Mouse (Mus musculus) layer of hippocampus, postnatal 10 days (tissue): ENCODE results near the gene Frmpd4. TPM values are rescaled to one million over a fixed set of nuclear protein-coding genes. Genes with fewer than 3 reads are reported as not detected.

Source experiments
- DNase-seq, 2 experiments: peaks; one replicate each; pipeline ENCODE4 v3.0.0; 2021; ENCODE audit warnings: low spot score in 2 of 2
- total RNA-seq, 2 experiments: library from RNA; stranded (reverse); gene quantifications; 2 replicates each; pipeline ENCODE4 v1.2.3; 2021

The Frmpd4 gene
- total RNA-seq, 2 experiments from 2014 or later, result 28.3 to 29.7 TPM

GRCm38 (mm10) chrX:168141051-168141450 lies 436.0 kb downstream of the Frmpd4 start:
- no peak for DNase-seq

DNA sequence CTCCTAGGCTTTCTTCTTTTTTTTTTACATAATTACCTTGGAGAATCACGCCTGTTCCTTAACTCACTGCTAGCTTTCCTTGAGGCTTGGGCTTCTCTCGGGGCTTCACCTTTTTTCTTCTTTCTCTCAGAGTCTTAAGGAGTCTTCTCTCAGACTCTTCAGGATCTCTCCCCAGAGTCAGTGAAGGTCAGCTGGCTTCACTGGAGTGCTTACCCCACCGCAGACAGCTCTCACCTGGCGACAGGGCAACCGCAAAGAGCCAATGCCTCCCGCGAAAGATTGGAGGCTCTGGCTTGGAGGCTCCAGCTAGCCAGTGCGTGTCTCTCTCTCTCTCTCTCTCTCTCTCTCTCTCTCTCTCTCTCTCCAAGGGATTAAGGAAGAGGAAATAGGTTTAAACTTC lies 453.0 kb downstream of the Frmpd4 start:
- no peak for DNase-seq

- no peak for DNase-seq
These were observed 453.5 kb downstream of the Frmpd4 start for GRCm38 (mm10) chrX:168123589-168123965.

DNA sequence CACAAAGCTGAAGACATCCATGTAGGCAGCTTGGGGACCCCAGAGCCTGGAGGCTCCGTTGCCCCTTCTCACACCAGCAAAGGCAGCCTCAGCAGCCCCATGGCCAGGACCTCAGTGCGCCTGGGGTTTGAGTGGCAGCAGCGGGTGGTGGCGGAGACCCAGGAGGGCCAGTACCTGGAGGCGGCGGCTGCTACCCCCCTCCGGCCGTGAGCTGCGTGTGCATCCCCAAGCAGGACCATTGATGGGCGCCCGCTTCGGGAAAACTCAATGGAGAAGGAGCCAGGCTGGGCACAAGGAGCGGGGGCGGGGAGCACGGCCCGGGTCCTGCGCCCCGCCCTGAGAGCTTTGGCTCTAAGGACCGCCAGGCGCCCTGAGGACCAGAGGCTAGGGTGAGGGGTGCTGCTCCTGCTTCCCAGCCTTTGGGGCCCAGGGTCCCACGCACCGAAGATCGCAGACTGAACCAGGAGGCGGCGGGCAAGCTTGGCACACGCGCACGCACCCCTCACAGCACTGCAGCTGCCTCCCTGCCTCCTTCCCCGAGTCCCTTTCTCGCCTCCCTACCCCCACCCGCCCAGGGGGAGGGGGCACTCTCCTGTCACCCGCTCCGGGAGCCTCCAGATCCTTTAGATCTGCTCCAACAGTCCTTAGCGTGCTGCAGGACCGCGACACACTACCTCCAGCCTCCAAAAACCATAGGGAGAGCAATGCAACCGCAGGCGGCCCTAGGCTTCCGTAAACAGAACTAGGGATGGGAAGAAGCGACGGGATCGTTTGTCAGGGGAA lies 454.0 kb downstream of the Frmpd4 start:
- DNase-seq, result peak; percentile 15 to 41

DNA sequence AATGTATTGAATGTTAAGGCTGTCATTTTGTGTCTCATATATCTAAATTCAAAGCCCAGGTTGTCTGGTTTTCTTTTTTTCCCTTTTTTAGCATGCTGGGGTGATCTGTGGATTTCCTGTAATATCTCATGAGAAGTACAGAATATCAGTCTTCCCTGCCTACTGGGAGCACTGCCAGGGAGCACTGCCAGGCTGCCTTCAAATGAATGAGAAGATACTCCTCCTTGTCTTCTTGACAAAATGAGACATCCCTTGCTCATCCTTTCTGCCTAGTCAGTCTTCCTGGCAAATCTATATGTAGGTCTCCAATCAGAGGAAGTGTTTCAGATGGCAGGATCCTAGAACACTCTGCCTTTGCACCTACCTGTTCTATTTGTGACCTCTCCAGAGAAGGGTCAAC lies 535.4 kb downstream of the Frmpd4 start:
- DNase-seq, result no peak

- DNase-seq, result no peak
These were observed 556.4 kb downstream of the Frmpd4 start for GRCm38 (mm10) chrX:168020574-168021145.

GRCm38 (mm10) chrX:168017792-168018191 lies 559.2 kb downstream of the Frmpd4 start:
- DNase-seq, result no peak

DNA sequence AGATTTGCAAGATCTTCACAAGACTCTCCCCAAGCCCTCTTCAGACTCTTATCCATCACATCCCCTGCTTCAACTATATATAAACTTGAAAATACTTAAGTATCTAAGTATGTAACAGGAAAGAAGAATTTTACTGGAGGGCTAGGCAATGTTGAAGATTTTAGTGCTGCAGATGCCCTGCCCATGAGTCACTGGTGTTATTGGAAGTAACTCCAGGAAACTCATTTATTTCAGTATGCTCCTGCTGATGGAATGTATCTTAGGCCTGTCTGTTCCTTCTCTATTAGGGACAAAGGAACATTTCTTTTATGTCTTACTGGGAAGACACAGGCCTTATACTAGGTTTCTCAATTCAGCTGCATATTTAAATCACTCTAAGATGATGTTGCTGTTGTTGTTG lies 592.2 kb downstream of the Frmpd4 start:
- DNase-seq, result no peak

DNA sequence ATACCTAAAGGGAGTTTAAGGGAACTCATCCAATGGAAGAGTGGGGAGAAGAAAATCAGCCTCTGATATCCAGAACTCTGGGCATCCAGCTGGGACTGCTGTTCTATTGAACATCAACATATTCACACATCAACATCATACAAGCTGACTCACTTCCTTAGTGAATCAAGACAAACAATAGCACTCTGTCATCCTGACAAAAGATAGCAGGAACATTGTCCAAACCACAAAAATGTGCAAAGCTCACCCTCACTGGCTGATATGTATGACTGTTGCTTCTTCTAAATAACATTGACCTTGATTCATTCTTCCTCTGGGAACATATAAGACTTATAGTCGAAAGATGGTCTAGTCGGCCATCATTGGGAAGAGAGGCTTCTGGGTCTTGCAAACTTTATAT lies 625.8 kb downstream of the Frmpd4 start:
- DNase-seq, result no peak

DNA sequence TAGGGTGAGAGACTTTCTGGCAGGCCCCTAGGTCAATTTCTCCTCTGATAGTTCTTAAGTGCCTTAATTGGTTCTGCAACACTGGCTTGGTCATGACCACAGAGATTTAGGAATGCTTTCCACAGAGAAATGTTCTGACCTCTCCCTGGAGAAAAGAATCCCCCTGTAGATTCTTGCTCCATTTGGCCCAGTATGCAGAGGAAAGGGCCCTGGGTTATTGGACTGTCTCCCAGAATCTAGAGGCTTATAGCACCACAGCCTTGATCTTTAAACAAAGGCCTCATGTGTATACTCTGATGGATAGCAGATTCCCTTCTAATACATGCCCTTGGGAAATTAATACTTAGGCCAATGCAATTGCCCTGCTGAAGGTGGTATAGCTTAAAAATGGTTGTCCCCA lies 667.5 kb downstream of the Frmpd4 start:
- DNase-seq, result no peak

GRCm38 (mm10) chrX:167901046-167901445 lies 676.0 kb downstream of the Frmpd4 start:
- DNase-seq, result no peak

GRCm38 (mm10) chrX:167854821-167855220 lies 722.2 kb downstream of the Frmpd4 start:
- no peak for DNase-seq

DNA sequence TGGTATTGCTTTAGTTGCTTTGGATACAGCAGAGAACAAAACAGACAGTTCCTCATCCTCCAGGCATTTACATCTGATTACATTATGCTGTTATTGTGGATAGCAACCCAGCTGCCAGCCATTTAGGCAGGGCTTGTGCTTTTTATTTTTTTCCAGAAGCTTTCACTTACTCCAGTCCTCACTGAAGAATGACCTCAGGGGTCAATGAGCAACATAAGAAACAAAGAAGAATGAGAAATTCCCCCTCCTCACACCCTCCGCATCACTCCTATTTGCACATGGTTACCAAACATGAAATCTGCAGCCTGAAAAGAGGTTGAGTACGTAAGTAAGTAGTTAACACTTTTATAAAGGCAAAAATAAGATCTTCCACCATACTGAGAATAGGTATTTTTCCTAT lies 744.5 kb downstream of the Frmpd4 start:
- no peak for DNase-seq

- DNase-seq, result no peak
These were observed 748.6 kb downstream of the Frmpd4 start for GRCm38 (mm10) chrX:167828456-167828855.

GRCm38 (mm10) chrX:167817363-167817762 lies 759.7 kb downstream of the Frmpd4 start:
- DNase-seq, result no peak

DNA sequence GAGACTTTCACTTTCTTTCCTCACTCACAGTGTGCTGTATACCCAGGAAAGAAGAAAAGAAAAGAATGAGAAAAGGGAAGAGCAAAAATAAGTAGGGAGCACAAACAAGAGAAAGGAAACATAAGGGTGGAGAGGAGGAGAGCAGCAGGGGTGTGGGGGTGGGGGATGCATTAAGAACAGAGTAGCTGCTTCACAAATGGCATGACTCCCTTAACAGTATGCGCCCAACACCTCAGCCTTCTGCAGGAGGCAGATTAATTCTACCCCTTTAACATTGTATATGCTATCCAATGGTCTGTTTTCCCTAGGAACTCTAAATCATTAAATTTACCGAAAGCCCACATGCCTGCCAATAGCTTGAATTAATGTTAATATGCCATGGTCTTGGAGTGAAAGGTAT lies 766.9 kb downstream of the Frmpd4 start:
- DNase-seq, result no peak

DNA sequence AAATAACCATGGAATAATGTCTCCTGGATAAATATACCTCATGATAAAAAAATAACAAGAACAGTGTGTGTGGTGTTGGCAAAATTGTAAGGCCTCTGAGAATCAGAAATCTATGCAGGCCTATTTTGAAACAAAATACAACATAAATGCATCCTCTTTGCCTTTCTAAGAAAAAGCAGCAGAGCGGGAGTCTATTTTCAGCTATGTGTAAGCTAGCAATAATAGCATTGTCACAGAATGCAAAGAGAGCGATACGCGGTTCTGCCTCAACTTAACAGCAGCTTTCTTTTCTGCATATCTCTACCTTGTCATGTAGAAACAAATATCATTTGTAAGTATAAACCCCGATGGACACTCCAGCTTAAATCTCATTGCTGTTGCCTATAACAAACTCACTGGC lies 768.5 kb downstream of the Frmpd4 start:
- DNase-seq, result no peak

- DNase-seq, result no peak
These were observed 788.3 kb downstream of the Frmpd4 start for GRCm38 (mm10) chrX:167788737-167789136.

- DNase-seq, result no peak
These were observed 793.5 kb downstream of the Frmpd4 start for GRCm38 (mm10) chrX:167783526-167783925.

DNA sequence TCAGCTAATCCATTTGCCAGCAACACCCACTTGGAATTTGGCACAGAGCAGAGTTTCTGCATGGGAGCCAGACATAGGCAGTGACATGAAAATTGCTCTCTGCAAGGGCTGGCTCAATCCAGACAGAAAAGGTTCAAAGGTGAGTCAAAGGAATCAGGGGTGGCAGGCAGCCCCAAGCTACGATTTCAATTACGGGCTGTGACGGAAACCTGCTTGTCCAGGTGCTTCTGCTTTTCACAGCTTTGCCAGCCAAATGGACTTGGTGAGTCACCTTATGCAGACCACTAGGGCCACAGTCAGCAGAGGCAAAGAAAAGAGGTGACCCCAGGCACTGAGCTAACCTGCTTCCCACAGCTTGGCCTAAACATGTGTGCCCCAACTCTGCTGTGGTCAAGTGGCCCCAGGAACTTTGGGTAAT lies 857.5 kb downstream of the Frmpd4 start:
- DNase-seq, result no peak

DNA sequence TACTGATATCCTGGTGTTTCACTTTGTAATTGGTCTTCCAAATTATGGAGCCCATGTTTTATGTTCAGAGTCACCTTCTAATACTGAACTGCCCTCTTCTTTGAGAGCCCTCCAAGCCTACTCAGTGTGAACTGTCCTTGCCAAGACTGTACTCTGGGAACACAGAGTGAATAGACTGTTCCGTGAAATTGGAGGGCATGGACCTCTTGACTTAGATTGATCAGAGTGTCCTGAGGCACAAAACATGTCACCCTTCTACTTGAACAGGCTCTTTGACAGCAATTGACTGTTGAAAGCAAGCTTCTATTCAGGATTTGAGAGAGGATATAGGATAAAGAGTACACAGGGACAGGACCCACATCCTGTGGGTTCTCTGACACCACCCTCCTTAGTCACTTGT lies 857.9 kb downstream of the Frmpd4 start:
- DNase-seq, result no peak

- no peak for DNase-seq
These were observed 922.1 kb downstream of the Frmpd4 start for GRCm38 (mm10) chrX:167654806-167655495.
